Mouse (Mus musculus): ENCODE results near the gene Map3k20.

GRCm38 (mm10) chr2:72352756-72353155, 67.3 kb downstream of the Map3k20 start:
- TF ChIP-seq CTCF (IDR thresholded peaks at IDR 0.05; ENCODE audit: low read depth): no peak
- TF ChIP-seq EP300 (IDR thresholded peaks at IDR 0.05; ENCODE audit: low read depth): no peak

Measured in liver, embryonic 14.5 days (tissue).